Mouse (Mus musculus) bone marrow macrophage, adult 2 months (primary cell): ENCODE measurements around the gene Ccdc167. TPM values are rescaled to one million over a fixed set of nuclear protein-coding genes. Genes with fewer than 3 reads are reported as not detected.
A peak's percentile ranks its signal among the peaks of the same experiment; 100 is the strongest.

Experiments
- H3K27ac ChIP-seq: 2 replicates; pipeline ENCODE4 v1.5.1; 2012; ENCODE audit warnings: low read depth, low read length; ENCODE audit not compliant: insufficient read depth
- H3K4me1 ChIP-seq: 2 replicates; pipeline ENCODE4 v1.6.1; 2012; ENCODE audit warnings: low read length; ENCODE audit not compliant: control insufficient read depth, insufficient read depth
- H3K4me3 ChIP-seq: 2 replicates; pipeline ENCODE4 v1.5.1; 2012; ENCODE audit warnings: mild to moderate bottlenecking, low read length, moderate library complexity; ENCODE audit not compliant: insufficient read depth
- CTCF ChIP-seq: IDR thresholded peaks from 2 replicates; pipeline ENCODE4 v1.5.1; 2012; ENCODE audit warnings: low read depth, mild to moderate bottlenecking, low read length, moderate library complexity
- POLR2A ChIP-seq: IDR thresholded peaks from 2 replicates; pipeline ENCODE4 v1.6.1; 2012; ENCODE audit warnings: mild to moderate bottlenecking, low read depth, low read length, borderline replicate concordance
- polyA plus RNA-seq: library from polyadenylated mRNA; stranded (reverse); fragments of >200 nt; gene quantifications from 2 replicates; pipeline ENCODE4 v1.2.4, GENCODE M21; 2012; ENCODE audit not compliant: missing spikeins, insufficient read depth, insufficient read length

The Ccdc167 gene
- polyA plus RNA-seq, 1 experiment: 14.5 TPM

DNA sequence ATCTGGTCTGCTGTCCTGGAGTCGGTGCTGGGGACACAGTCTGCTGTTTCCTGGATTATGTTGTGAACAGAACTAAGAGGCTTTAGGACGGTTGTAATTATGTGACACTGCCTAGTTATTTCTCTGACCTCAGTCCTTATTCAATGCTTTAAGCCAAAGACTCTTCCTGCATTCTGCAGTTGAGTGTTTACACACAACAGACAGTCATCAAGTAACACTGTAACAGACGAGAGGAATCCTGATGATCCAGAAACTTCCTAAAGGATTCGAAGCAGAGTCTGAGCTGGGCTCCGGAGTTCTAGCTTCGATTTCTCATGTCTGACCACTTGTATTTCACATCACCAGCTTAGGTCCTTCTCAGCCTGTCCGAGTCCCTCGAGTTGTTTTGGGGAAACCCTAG lies 38.3 kb downstream of the Ccdc167 start:
- Histone ChIP-seq H3K4me1 (peaks cover 8% of the 10 kb centered on the region), H3K4me3 (no peak overlapping the region), H3K27ac (no peak overlapping the region)
- TF ChIP-seq CTCF: no peak
- TF ChIP-seq POLR2A: no peak

GRCm38 (mm10) chr17:29673325-29673724 lies 43.5 kb downstream of the Ccdc167 start:
- TF ChIP-seq CTCF (no peak), POLR2A (no peak)
- H3K4me1 ChIP-seq: peaks cover 18% of the 10 kb centered on the region
- no peak overlapping the region for H3K4me3 ChIP-seq
- H3K27ac ChIP-seq: no peak overlapping the region

DNA sequence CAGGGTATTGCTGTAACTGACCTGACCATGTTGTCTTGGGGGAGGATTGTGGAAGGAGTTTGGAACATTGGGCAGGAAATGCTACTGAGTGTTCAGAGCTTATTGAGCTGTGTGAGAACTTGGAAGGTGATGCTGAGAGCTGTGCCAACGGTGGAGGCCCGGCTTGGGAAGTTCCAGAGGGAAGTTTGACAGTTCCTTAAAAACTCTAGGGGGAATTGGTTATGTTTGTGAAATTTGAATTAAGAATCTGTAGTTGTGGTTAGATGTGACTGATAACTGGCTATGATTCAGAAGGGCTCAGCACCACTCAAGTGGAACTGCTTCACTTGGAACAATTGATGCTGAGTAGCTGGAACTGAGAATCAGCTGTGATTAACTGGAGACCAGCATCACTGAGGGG lies 45.8 kb downstream of the Ccdc167 start:
- TF ChIP-seq POLR2A (no peak), CTCF (no peak)
- no peak overlapping the region for H3K4me3 ChIP-seq
- H3K4me1 ChIP-seq: peaks cover 18% of the 10 kb centered on the region
- no peak overlapping the region for H3K27ac ChIP-seq

DNA sequence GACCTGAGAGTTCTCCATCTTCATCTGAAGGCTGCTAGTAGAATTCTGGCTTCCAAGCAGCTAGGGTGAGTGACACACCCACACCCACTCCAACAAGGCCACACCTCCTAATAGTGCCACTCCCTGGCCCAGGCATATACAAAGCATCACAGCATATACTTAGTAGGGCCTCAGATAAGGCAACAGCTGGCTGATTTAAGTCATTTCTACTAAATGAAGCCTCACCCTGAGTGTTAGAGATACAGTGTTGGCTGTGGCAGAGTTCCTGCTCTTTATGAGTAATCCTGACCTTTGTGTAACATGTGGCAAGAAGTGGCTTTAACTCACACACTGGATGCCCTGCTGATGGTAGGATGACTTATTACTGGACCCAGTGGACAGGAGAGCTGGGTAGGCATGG lies 46.9 kb downstream of the Ccdc167 start:
- H3K4me1 ChIP-seq: peaks cover 18% of the 10 kb centered on the region
- H3K27ac ChIP-seq: no peak overlapping the region
- H3K4me3 ChIP-seq: no peak overlapping the region
- TF ChIP-seq CTCF (no peak), POLR2A (no peak)

DNA sequence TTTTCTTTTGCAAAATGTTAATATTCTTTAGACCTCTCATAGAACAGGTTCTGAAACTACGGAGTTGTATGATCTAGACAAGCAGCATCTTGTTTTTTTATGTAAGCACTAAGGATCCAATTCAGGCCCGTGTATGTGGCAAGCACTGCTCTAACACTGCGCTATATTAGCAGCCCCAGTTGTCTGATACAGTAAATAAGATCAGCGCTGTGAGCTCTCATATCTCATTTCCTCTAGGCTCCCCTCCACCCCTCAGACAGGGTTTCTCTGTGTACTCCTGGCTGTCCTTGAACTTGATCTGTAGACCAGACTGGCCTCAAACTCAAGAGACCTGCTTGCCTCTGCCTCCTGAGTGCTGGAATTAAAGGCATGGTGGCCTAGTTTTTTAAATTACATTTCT lies 47.8 kb downstream of the Ccdc167 start:
- Histone ChIP-seq H3K4me1 (peaks cover 18% of the 10 kb centered on the region), H3K27ac (no peak overlapping the region), H3K4me3 (no peak overlapping the region)
- TF ChIP-seq POLR2A (no peak), CTCF (no peak)

DNA sequence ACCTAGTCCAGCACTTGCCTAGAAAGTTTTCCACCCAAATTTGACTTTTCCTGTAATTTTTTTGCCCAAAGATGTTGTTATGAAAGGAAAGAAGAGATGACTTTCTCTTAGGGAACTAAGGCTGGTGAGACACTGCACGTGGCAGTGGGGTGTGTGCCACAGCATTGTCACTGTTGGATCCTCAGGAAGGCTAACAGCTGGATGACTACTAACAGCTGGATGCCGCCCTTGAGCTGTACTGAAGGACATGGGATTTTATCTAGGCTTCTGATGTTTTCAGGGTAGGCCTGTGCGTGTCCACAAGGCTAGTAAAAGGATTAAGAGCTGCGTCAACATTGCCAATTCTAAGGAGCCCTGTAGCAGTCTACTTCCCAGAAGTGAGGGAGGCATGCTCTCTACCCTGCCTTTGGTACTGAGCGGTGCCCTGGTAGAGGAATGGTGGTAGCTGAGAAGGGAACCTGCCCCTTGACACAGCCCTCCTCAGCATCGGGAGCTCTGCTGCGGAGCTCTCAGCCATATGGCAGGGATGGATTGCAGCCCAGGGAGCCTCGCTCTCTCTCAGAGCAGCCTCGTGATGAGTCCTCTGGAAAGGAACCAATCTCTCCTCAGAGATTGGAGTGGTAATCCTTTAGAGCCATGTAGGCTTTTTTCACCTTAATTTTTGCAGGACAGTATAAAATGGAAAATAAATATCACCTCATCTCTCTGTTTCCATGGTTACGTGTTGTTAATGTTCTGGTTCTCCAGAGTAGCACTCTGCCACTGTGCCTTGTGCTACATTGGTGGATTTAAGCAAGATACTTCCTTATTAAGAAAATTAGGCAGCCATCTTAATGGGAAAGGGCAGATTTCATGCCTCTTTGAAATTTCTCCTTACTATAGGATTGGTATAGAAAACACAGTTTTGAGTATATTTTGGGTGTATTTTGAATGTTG lies 48.5 kb downstream of the Ccdc167 start:
- no peak for TF ChIP-seq POLR2A
- TF ChIP-seq CTCF: no peak
- H3K27ac ChIP-seq: no peak overlapping the region
- peaks cover 17% of the 10 kb centered on the region for H3K4me1 ChIP-seq
- H3K4me3 ChIP-seq: no peak overlapping the region

- peaks cover 3% of the 10 kb centered on the region; the same call in 1 of the 2 replicates for H3K4me1 ChIP-seq
These were observed 54.7 kb downstream of the Ccdc167 start for GRCm38 (mm10) chr17:29662145-29662544.

GRCm38 (mm10) chr17:29660762-29661391 lies 56.0 kb downstream of the Ccdc167 start:
- peak overlapping the region; percentile 98 for H3K4me3 ChIP-seq
- H3K27ac ChIP-seq: peak overlapping the region; percentile 74
- TF ChIP-seq CTCF: no peak
- TF ChIP-seq POLR2A: 0 out of 2 replicates have a peak, but pooled peaks have one; percentile 1
- peaks cover 3% of the 10 kb centered on the region; the same call in 1 of the 2 replicates for H3K4me1 ChIP-seq

More at GRCm38 (mm10) chr17:29662145-29662544, 54.7 kb downstream of the Ccdc167 start:
- Histone ChIP-seq H3K27ac (no peak overlapping the region), H3K4me3 (no peak overlapping the region)
- TF ChIP-seq CTCF (no peak), POLR2A (no peak)

- peak within 1 kb of the TSS; percentile 74 for H3K27ac ChIP-seq
- 0 out of 2 replicates have a peak, but pooled peaks have one; percentile 23 for TF ChIP-seq POLR2A
- TF ChIP-seq CTCF: no peak
- peak within 1 kb of the TSS; percentile 98 for H3K4me3 ChIP-seq
- H3K4me1 ChIP-seq: peaks cover 3% of the 10 kb centered on the region; the same call in 1 of the 2 replicates
These were observed 56.6 kb downstream of the Ccdc167 start, which contains the start of gene Cmtr1 for GRCm38 (mm10) chr17:29660076-29660761. Gene Cmtr1 (plus strand): TSS chr17:29660595.
